Mouse (Mus musculus) heart, postnatal 36 days (tissue): ENCODE data around the gene Ugt1a2. TPM values are rescaled to one million over a fixed set of nuclear protein-coding genes. Genes with fewer than 3 reads are reported as not detected.

Experiments
- total RNA-seq, 2 experiments: library from RNA; stranded (reverse); gene quantifications; 2 replicates each; pipeline ENCODE4 v1.2.3; 2021

Ugt1a2 gene
- total RNA-seq, 2 experiments from 2014 or later: 0.14 TPM; not detected in 1

Other genes with a start within 250 kb of the Ugt1a2 start
- 10 to 100 TPM; 13.2 to 16.5 TPM for gene Usp40, start 192.1 kb upstream of the Ugt1a2 start, total RNA-seq
- gene Ugt1a10, start 145.2 kb upstream of the Ugt1a2 start, total RNA-seq: not detected
- not detected for gene Ugt1a9, start 129.8 kb upstream of the Ugt1a2 start, total RNA-seq
- not detected for gene Ugt1a8, start 112.8 kb upstream of the Ugt1a2 start, total RNA-seq
- gene Ugt1a7c, start 105.5 kb upstream of the Ugt1a2 start, total RNA-seq: 1 to 10 TPM; 1.2 to 2.6 TPM
- gene Ugt1a6b, start 97.3 kb upstream of the Ugt1a2 start, total RNA-seq: 1 to 10 TPM; 1.1 to 1.4 TPM
- 1 to 10 TPM; 4.0 to 4.1 TPM for gene Ugt1a6a, start 65.8 kb upstream of the Ugt1a2 start, total RNA-seq
- under 1 TPM; 0.24 to 0.42 TPM for gene Ugt1a5, start 34.6 kb upstream of the Ugt1a2 start, total RNA-seq
- gene Dnajb3, start 5.2 kb downstream of the Ugt1a2 start, total RNA-seq: under 1 TPM in 1 of 2 experiments, not detected in 1; 0.33 TPM
- not detected for gene Ugt1a1, start 11.4 kb downstream of the Ugt1a2 start, total RNA-seq
- gene Mroh2a, start 26.4 kb downstream of the Ugt1a2 start, total RNA-seq: not detected
- 10 to 100 TPM; 12.2 to 13.3 TPM for gene Hjurp, start 77.0 kb downstream of the Ugt1a2 start, total RNA-seq
- not detected for gene Trpm8, start 77.1 kb downstream of the Ugt1a2 start, total RNA-seq
- not detected for gene Spp2, start 206.4 kb downstream of the Ugt1a2 start, total RNA-seq